Mouse (Mus musculus) right cerebral cortex, postnatal 10 days (tissue): ENCODE data around the gene Gm21973.

ENCODE experiments used
- DNase-seq, 2 experiments: peaks; one replicate each; pipeline ENCODE4 v3.0.0; 2021; ENCODE audit warnings: low spot score in 2 of 2

The Gm21973 gene

GRCm38 (mm10) chr15:10325080-10325479 lies at the start of gene Gm21973:
Gene Gm21973 (plus strand): TSS chr15:10325380.
- no peak for DNase-seq

DNA sequence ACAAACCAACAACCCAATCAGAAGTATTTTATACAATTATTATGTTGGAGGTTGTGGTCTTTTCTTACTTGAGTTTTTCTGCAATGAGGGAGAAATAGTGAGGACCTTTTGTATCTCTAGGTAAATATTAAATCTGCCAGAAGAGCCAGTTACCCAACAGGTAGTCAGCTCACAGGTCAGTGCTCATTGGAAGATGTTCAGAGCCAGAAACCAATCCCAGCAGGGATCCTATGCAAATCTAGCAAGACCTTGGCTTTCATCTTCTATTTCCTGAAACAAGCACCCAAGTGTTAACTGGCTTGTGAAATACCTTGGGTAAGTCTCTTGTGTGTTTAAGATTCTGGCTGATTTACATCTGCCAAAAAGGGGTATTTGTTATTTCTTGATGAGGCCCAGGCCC lies 48.8 kb upstream of the Gm21973 start:
- DNase-seq = no peak

GRCm38 (mm10) chr15:10277461-10277860 lies 47.7 kb upstream of the Gm21973 start:
- DNase-seq = no peak

- no peak for DNase-seq
Measured at GRCm38 (mm10) chr15:10281546-10281945, 43.6 kb upstream of the Gm21973 start.

GRCm38 (mm10) chr15:10283661-10284060 lies 41.5 kb upstream of the Gm21973 start:
- no peak for DNase-seq

DNA sequence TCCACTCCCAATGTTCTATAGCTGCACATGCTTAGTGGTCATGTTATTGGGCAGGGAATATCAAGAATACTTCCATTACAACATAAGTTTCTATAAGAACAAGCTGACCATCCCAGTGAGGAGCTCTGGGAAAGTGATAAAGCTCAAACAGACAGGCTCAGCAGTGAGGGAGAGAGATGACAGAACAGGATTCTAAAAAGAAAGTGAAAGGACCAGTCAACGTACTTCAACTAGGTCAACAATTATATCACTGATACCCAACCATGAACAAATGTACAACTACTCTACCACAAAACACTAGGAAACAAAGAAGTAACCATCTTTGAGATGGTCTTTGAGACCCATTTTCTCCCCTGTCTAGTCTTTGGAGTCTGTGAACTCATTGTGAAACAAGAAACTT lies 28.6 kb upstream of the Gm21973 start:
- DNase-seq = no peak

DNA sequence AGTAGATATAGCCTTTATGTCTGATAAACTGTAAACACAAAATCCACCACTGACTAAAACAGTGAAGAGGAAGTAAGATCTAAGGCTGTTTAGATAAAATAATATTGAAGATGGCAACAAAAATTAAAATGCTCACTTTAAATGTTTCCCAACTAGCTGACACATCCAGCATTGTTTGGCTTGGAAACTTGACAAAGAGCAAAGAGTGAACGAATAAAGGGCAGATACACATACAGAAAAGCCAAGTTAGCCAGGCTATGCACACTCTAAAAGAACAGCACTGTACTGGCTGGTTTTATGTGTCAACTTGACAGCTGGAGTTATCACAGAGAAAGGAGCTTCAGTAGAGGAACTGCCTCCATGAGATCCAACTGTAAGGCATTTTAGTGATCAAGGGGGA lies 27.1 kb upstream of the Gm21973 start:
- DNase-seq = no peak

- DNase-seq = no peak
Measured at GRCm38 (mm10) chr15:10299467-10299866, 25.7 kb upstream of the Gm21973 start.

DNA sequence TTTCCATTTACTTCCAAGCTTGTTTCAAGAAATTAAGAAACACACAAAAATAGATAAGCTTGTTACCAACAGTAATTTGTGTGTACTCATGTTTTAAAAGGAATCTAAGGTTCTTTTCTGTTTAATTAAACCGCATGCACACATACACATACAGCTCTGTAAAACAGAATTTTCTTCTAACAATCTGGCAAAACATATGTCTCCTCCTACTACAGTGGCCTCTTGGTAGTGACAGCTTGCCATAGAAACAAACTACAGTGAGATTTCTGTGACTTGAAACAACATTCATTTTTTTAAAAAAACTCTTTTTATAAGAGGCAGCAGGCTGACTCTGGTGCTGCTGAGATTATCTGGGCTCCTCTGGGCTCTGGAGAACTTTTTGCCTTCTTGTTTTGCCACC lies 18.7 kb upstream of the Gm21973 start:
- DNase-seq = peak in 1 of 2 experiments; percentile 25

- no peak for DNase-seq
Measured at GRCm38 (mm10) chr15:10311826-10312225, 13.4 kb upstream of the Gm21973 start.

DNA sequence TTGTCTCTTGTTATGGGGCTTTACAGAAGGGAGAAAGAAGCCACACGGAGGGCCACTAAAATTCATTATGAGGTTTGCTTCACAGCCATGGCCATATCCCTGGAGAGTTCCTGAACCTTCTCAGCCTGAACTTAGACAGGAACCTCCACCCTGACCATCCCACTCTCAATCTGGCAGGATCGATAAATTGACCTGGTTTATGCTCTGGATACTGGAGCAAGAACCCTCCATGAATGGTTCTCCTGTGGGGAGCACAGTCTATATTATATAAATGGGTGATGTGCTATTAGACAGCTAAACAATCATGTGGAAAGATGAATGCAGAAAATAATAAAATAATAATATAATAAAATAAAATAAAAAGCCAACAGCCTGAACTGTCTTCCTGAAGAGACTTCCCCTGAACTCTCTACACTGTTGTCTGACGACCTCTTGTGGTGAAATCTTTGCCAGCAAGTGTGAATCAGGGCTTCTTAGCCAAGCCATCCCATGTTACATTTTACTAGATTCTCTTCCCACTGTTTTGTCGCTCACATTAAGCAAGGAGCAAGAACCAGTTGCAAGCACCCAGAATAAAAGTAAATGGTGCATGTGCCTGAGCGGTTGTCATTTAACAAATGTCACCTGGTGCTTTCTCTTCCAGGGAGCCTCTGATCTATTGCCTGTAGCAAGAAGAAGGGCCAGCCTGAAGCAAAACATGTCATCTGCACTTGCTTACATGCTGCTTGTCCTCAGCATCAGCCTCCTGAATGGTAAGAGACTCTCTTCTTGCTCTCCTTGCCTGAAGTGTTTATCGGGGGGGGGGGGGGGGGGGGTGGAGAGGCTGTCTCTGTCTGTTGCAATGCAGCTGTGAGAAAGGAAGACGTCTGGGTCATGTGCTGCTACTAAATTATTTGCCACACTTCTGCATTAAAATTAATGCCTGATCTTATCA lies 11.4 kb upstream of the Gm21973 start:
- peak; percentile 58 to 78 for DNase-seq

DNA sequence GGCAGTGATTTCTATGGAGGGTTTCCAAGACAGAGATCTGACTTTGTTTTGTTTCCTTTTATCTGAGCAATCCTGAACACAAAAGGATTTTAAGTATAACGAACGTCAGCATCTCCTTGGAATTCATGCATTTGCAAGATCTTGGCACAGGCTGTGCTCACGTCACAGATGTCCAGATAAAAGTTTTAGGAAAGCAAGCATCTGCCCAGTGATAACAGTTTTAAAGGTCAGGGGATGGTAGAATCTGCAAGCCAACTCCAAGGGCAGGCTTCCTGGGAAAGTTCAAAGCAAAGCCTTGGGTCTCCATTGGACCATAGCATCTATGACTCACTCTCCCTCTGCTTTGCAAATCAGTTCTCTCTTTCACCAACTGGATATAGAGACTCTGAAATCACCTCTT lies 5.4 kb downstream of the Gm21973 start:
- no peak for DNase-seq

DNA sequence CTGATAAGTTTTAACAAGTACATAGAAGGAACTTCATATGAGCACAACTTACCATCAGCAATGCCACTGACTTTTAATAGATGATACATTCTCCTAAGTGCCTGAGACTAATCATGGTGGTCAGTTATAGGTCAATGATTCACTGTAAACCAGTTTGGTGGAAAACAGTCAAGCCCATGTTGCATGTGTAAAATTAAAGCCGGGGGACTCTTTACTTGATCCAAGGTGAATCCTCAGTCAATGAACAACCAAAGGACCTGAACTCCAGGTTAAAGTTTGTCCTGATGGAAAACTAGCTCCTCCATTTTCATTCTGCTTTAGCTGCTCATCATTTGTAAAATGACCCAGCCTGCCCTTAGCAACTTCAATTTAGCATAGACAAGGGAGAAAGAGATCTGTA lies 7.4 kb downstream of the Gm21973 start:
- DNase-seq = no peak

DNA sequence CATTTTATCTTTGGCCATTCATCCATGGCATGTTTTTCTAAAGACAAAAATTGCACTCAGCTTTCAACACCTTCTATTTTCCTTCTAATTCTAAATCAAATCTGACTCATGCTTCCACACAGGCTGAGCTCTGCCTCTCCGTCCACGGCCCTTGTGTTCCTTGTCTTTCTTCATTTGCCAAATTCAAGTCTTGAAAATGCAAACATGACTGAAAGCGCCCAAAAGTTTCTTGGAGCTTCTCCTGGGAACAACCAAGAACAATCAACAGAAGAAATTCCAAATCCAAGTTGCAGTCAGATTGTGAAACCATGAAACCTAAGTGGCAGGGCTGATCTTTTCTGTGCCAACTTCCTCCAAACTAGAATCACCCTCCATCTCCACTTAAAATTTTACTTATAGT lies 13.4 kb downstream of the Gm21973 start:
- DNase-seq = no peak

GRCm38 (mm10) chr15:10347044-10347443 lies 21.9 kb downstream of the Gm21973 start:
- DNase-seq = no peak

- no peak for DNase-seq
Measured at GRCm38 (mm10) chr15:10358039-10358948, 33.1 kb downstream of the Gm21973 start, which contains the start of gene Agxt2. Gene Agxt2 (plus strand): TSS chr15:10358532.

DNA sequence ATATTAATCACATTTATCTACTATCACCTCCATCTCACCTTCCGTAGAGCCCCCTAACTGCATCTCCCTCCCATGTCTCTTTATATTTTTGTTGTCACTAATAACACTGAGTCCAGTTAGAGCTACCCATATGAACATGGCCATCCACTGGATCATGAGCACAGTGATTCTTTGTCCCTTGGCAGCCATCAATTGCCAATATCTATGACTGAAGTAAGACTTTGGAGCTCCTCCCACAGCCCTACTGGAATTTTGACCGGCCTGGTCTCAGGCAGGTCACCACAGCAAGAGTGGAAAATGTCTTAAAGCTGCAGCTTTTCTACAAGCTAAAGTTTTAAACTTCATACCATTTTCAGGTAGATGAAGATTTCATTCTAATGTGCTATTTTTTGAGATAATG lies 41.2 kb downstream of the Gm21973 start:
- DNase-seq = no peak

DNA sequence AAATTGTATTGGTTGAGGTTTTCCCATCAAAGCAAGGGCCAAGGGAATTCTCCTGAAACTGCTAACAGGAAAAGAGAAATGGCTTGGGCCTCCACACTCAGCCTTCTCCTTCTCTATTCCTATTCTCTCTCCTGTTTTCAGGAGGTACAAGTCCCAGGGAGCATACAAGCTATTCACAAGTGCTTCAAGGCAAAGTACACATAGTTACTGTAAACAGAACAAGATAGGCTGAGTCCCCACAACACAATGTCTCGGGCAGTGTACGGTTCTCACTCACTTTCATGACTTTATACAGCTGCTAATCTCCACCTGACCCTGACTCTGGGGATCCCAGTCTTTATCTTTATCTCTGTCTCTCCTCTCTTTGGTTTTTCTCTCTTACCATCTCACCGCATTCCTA lies 50.2 kb downstream of the Gm21973 start:
- DNase-seq = no peak

- DNase-seq = no peak
Measured at GRCm38 (mm10) chr15:10378338-10378959, 53.3 kb downstream of the Gm21973 start.

GRCm38 (mm10) chr15:10379757-10380458 lies 54.7 kb downstream of the Gm21973 start:
- DNase-seq = no peak

- no peak for DNase-seq
Measured at GRCm38 (mm10) chr15:10387263-10387662, 62.1 kb downstream of the Gm21973 start.
